Mouse (Mus musculus) layer of hippocampus, postnatal 10 days (tissue): ENCODE data around the gene Kctd14. TPM values are rescaled to one million over a fixed set of nuclear protein-coding genes. Genes with fewer than 3 reads are reported as not detected.
"Not testable (repeated sequence)": the region's sequence is repeated elsewhere in the genome, so short reads cannot be mapped to it uniquely, and the experiment has no call there.

ENCODE experiments used
- DNase-seq, 2 experiments: peaks; one replicate each; pipeline ENCODE4 v3.0.0; 2021; ENCODE audit warnings: low spot score in 2 of 2
- long read RNA-seq: library from polyadenylated mRNA; stranded (forward); transcript quantifications from one replicate; pipeline ENCODE4 v2.0.0, GENCODE M21; 2023
- total RNA-seq, 2 experiments: library from RNA; stranded (reverse); gene quantifications; 2 replicates each; pipeline ENCODE4 v1.2.3; 2021

Gene Kctd14
- total RNA-seq: 1 to 10 TPM; 2.1 to 3.1 TPM
- long read RNA-seq, partial matches to known transcripts: 0 of 3 reads
- long read RNA-seq, other reads (novel, unspliced or antisense): 3 of 3 reads

GRCm38 (mm10) chr7:97451023-97451422 lies at the start of gene Kctd14:
Gene Kctd14 (plus strand): TSS chr7:97451323.
- not testable (repeated sequence) for DNase-seq

- no peak for DNase-seq
Observed at GRCm38 (mm10) chr7:97407145-97407544, 44.0 kb upstream of the Kctd14 start.

- DNase-seq: no peak
Observed at GRCm38 (mm10) chr7:97411106-97411505, 40.0 kb upstream of the Kctd14 start.

- DNase-seq: no peak
Observed at GRCm38 (mm10) chr7:97411575-97411974, 39.5 kb upstream of the Kctd14 start.

GRCm38 (mm10) chr7:97413981-97414380 lies 37.1 kb upstream of the Kctd14 start:
- DNase-seq: no peak

- no peak for DNase-seq
Observed at GRCm38 (mm10) chr7:97414426-97414825, 36.7 kb upstream of the Kctd14 start.

- no peak for DNase-seq
Observed at GRCm38 (mm10) chr7:97414915-97415687, 36.0 kb upstream of the Kctd14 start.

- DNase-seq: no peak
Observed at GRCm38 (mm10) chr7:97416473-97416872, 34.6 kb upstream of the Kctd14 start.

- DNase-seq: peak; percentile 77 to 82
Observed at GRCm38 (mm10) chr7:97416906-97417777, 34.0 kb upstream of the Kctd14 start, which contains the start of gene Thrsp. Gene Thrsp (minus strand): TSS chr7:97417730.

- DNase-seq: no peak
Observed at GRCm38 (mm10) chr7:97418717-97419116, 32.4 kb upstream of the Kctd14 start.

GRCm38 (mm10) chr7:97419163-97419562 lies 32.0 kb upstream of the Kctd14 start:
- DNase-seq: no peak

- no peak for DNase-seq
Observed at GRCm38 (mm10) chr7:97420406-97420805, 30.7 kb upstream of the Kctd14 start.

- peak; percentile 47 for DNase-seq
Observed at GRCm38 (mm10) chr7:97420958-97421651, 30.0 kb upstream of the Kctd14 start.

- DNase-seq: no peak
Observed at GRCm38 (mm10) chr7:97423754-97424153, 27.4 kb upstream of the Kctd14 start.

- DNase-seq: peak; percentile 93 to 94
Observed at GRCm38 (mm10) chr7:97424621-97425245, 26.4 kb upstream of the Kctd14 start.

GRCm38 (mm10) chr7:97426566-97426965 lies 24.6 kb upstream of the Kctd14 start:
- no peak for DNase-seq

GRCm38 (mm10) chr7:97427296-97427695 lies 23.8 kb upstream of the Kctd14 start:
- DNase-seq: no peak

GRCm38 (mm10) chr7:97427778-97428420 lies 23.2 kb upstream of the Kctd14 start:
- DNase-seq: peak; percentile 47 to 59

GRCm38 (mm10) chr7:97429705-97430104 lies 21.4 kb upstream of the Kctd14 start:
- peak; percentile 32 to 45 for DNase-seq

GRCm38 (mm10) chr7:97433517-97433916 lies 17.6 kb upstream of the Kctd14 start:
- DNase-seq: not testable (repeated sequence)
